Mouse (Mus musculus) heart, postnatal 14 days (tissue): ENCODE data around the gene St8sia2. TPM values are rescaled to one million over a fixed set of nuclear protein-coding genes. Genes with fewer than 3 reads are reported as not detected.

Source experiments
- DNase-seq, 2 experiments: peaks; one replicate each; pipeline ENCODE4 v3.0.0; 2021 to 2022
- intact Hi-C: fragments of 180-260 bp; cut with DNase I; formaldehyde crosslinking; loops from one replicate; pipeline ENCODE4 v1.15.1; 2025
- long read RNA-seq, 2 experiments: library from polyadenylated mRNA; stranded (forward); transcript quantifications; one replicate each; pipeline ENCODE4 v2.0.0; 2021
- total RNA-seq, 2 experiments: library from RNA; stranded (reverse); gene quantifications; 2 replicates each; pipeline ENCODE4 v1.2.3; 2021

The St8sia2 gene
- 1 to 10 TPM in 1 of 2 experiments, under 1 TPM in 1; 0.68 to 1.0 TPM for total RNA-seq
- long read RNA-seq, experiment 1 = 0 reads
- long read RNA-seq, experiment 2 = 0 reads

- intact Hi-C loops = no loop called here
- peak; percentile 44 to 51 for DNase-seq
Observed at GRCm38 (mm10) chr7:74013601-74014175, at the start of gene St8sia2. Gene St8sia2 (minus strand): TSS chr7:74013690.

GRCm38 (mm10) chr7:74061076-74061475 lies 47.6 kb upstream of the St8sia2 start:
- intact Hi-C loops = no loop called here

GRCm38 (mm10) chr7:74060306-74060946 lies 46.9 kb upstream of the St8sia2 start:
- peak; percentile 25 to 48 for DNase-seq
- intact Hi-C loops = no loop called here

More at GRCm38 (mm10) chr7:74061076-74061475, 47.6 kb upstream of the St8sia2 start:
- DNase-seq = no peak

- no peak for DNase-seq
- intact Hi-C loops = no loop called here
Observed at GRCm38 (mm10) chr7:74059684-74060083, 46.2 kb upstream of the St8sia2 start.

- intact Hi-C loops = no loop called here
- DNase-seq = no peak
Observed at GRCm38 (mm10) chr7:74055753-74056152, 42.3 kb upstream of the St8sia2 start.

- no peak for DNase-seq
- intact Hi-C loops = no loop called here
Observed at GRCm38 (mm10) chr7:74047591-74047990, 34.1 kb upstream of the St8sia2 start.

- intact Hi-C loops = no loop called here
- DNase-seq = no peak
Observed at GRCm38 (mm10) chr7:74045166-74045957, 31.9 kb upstream of the St8sia2 start.

- DNase-seq = peak; percentile 19 to 31
- intact Hi-C loops = no loop called here
Observed at GRCm38 (mm10) chr7:74043562-74044138, 30.2 kb upstream of the St8sia2 start.

- peak; percentile 55 to 68 for DNase-seq
- intact Hi-C loops = loop anchor here (1.0 to 10.0 kb wide), 2 partner anchors 329 to 1090 kb away; no protein-coding TSS in a partner anchor
Observed at GRCm38 (mm10) chr7:74025007-74025406, 11.5 kb upstream of the St8sia2 start.

- intact Hi-C loops = loop anchor here (10.0 kb wide), 1 partner anchor 1091 kb away; no protein-coding TSS in a partner anchor
- no peak for DNase-seq
Observed at GRCm38 (mm10) chr7:74024171-74024570, 10.7 kb upstream of the St8sia2 start.

- intact Hi-C loops = loop anchor here (10.0 kb wide), 1 partner anchor 1092 kb away; no protein-coding TSS in a partner anchor
- DNase-seq = no peak
Observed at GRCm38 (mm10) chr7:74022571-74022970, 9.1 kb upstream of the St8sia2 start.

- intact Hi-C loops = loop anchor here (10.0 kb wide), 1 partner anchor 1093 kb away; no protein-coding TSS in a partner anchor
- peak in 1 of 2 experiments; percentile 4 for DNase-seq
Observed at GRCm38 (mm10) chr7:74021771-74022170, 8.3 kb upstream of the St8sia2 start.

GRCm38 (mm10) chr7:74016613-74017012 lies 3.1 kb upstream of the St8sia2 start:
- intact Hi-C loops = no loop called here
- no peak for DNase-seq

GRCm38 (mm10) chr7:74012858-74013600 lies 461 bp downstream of the St8sia2 start:
- peak in 1 of 2 experiments; percentile 22 for DNase-seq
- intact Hi-C loops = no loop called here

- intact Hi-C loops = no loop called here
- peak in 1 of 2 experiments; percentile 3 for DNase-seq
Observed at GRCm38 (mm10) chr7:74011976-74012857, 1.3 kb downstream of the St8sia2 start.

GRCm38 (mm10) chr7:74008946-74009542 lies 4.4 kb downstream of the St8sia2 start:
- intact Hi-C loops = no loop called here
- DNase-seq = no peak

- intact Hi-C loops = no loop called here
- peak in 1 of 2 experiments; percentile 10 for DNase-seq
Observed at GRCm38 (mm10) chr7:74006775-74007371, 6.6 kb downstream of the St8sia2 start.

GRCm38 (mm10) chr7:74006364-74006763 lies 7.1 kb downstream of the St8sia2 start:
- DNase-seq = no peak
- intact Hi-C loops = no loop called here
